26 mouse cellular contexts compared by ENCODE assay signal in the genomic region with DNA sequence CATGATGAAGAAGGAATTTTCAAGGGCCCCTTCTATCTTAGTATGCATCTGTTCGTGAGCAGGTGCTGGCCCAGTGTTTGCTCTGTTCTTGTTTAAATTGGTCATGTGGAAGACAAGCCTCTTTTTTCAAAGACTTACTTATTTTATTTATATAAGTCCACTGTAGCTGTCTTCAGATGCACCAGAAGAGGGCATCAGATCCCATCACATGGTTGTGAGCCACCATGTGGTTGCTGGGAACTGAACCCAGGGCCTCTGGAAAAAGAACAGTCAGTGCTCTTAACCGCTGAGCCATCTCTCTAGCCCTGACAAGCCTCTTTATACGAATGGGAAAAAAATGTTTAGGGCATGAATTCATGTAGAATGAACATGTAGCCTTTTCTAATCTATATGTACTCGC. TPM values are rescaled to one million over a fixed set of nuclear protein-coding genes. Genes with fewer than 3 reads are reported as not detected.
A peak's percentile ranks its signal among the peaks of the same experiment; 100 is the strongest.
DNase-seq lines count a peak whose midpoint lies in the region; ATAC-seq and TF ChIP-seq lines count a peak whose summit lies in the region.
"Had no signal": no experiment of that assay in that cellular context is flagged by ENCODE, and none has a peak within 500 bp of the region (broad histone marks: within the 10 kb centered on the region; RNA-seq: fewer than 3 reads in every experiment).

No protein-coding gene starts in this region.

- H3K9me3 ChIP-seq in intestine, postnatal 0 days (ENCODE audit: control insufficient read depth) = no peaks in the 10 kb centered on the region
- no peaks in the 10 kb centered on the region for H3K9me3 ChIP-seq in intestine, embryonic 16.5 days (ENCODE audit: control insufficient read depth, low read length)
- no peaks in the 10 kb centered on the region for H3K9me3 ChIP-seq in lung, postnatal 0 days (ENCODE audit: low read length)
- H3K9me3 ChIP-seq: embryonic facial prominence, embryonic 10.5 days; heart, embryonic 10.5 days; liver, embryonic 15.5 days had no signal

- no peak for TF ChIP-seq EP300 in heart, adult 2 months (IDR thresholded peaks at IDR 0.05; ENCODE audit: insufficient read depth, low read depth, low read length)
- TF ChIP-seq EP300 in lung, postnatal 0 days (IDR thresholded peaks at IDR 0.05) = no peak

- TF ChIP-seq CTCF in heart, adult 2 months (IDR thresholded peaks at IDR 0.05) = peak; percentile 36
- peak; percentile 53 for TF ChIP-seq CTCF in intestine, postnatal 0 days (IDR thresholded peaks at IDR 0.05; ENCODE audit: low read depth)
- TF ChIP-seq CTCF in lung, postnatal 0 days (IDR thresholded peaks at IDR 0.05) = peak; percentile 43

- H3K4me1 ChIP-seq in heart, adult 2 months (ENCODE audit: control insufficient read depth, insufficient read depth, low read length) = peaks cover 4% of the 10 kb centered on the region
- H3K4me1 ChIP-seq in intestine, postnatal 0 days (replicated peaks; ENCODE audit: control insufficient read depth, insufficient read depth, low read length) = no peaks in the 10 kb centered on the region
- peaks cover 8% of the 10 kb centered on the region for H3K4me1 ChIP-seq in intestine, embryonic 16.5 days (ENCODE audit: control insufficient read depth, insufficient read depth, low read length)
- H3K4me1 ChIP-seq in lung, postnatal 0 days (ENCODE audit: insufficient read depth, low read depth, low read length) = peaks cover 12% of the 10 kb centered on the region; the same call in 1 of the 2 replicates

- no peak for TF ChIP-seq POLR2A in heart, adult 2 months (IDR thresholded peaks at IDR 0.05; ENCODE audit: insufficient read depth, low read depth, low read length)

- H3K27me3 ChIP-seq in heart, adult 2 months (ENCODE audit: control insufficient read depth, insufficient read depth, low read length) = no peaks in the 10 kb centered on the region
- H3K27me3 ChIP-seq in intestine, postnatal 0 days (replicated peaks; ENCODE audit: control insufficient read depth, insufficient read depth, low read length) = no peaks in the 10 kb centered on the region
- H3K27me3 ChIP-seq in intestine, embryonic 16.5 days (replicated peaks; ENCODE audit: control insufficient read depth, insufficient read depth, low read length) = no peaks in the 10 kb centered on the region
- no peaks in the 10 kb centered on the region for H3K27me3 ChIP-seq in lung, postnatal 0 days (replicated peaks; ENCODE audit: insufficient read depth, low read length)
- H3K27me3 ChIP-seq: CH12.LX; liver, embryonic 15.5 days had no signal

- H3K36me3 ChIP-seq in heart, adult 2 months (ENCODE audit: control insufficient read depth, insufficient read depth, low read length) = no peaks in the 10 kb centered on the region; the same call in 1 of the 2 replicates
- peaks cover 5% of the 10 kb centered on the region; the same call in 1 of the 2 replicates for H3K36me3 ChIP-seq in intestine, postnatal 0 days (ENCODE audit: control insufficient read depth, insufficient read depth)
- no peaks in the 10 kb centered on the region; the same call in 1 of the 2 replicates for H3K36me3 ChIP-seq in intestine, embryonic 16.5 days (ENCODE audit: control insufficient read depth, insufficient read depth, low read length)
- H3K36me3 ChIP-seq in lung, postnatal 0 days (ENCODE audit: insufficient read depth, low read length) = no peaks in the 10 kb centered on the region

- 95% methylated on average over 4 of the region's 4 CpGs for WGBS in heart, adult 2 months
- WGBS in intestine, postnatal 0 days = 88% methylated on average over 4 of the region's 4 CpGs
- 95% methylated on average over 4 of the region's 4 CpGs for WGBS in intestine, embryonic 16.5 days
- 91% methylated on average over 4 of the region's 4 CpGs for WGBS in lung, postnatal 0 days

- no peak overlapping the region; the same call in 1 of the 2 replicates for H3K27ac ChIP-seq in heart, adult 2 months
- no peak overlapping the region for H3K27ac ChIP-seq in intestine, postnatal 0 days (ENCODE audit: low read depth, low read length)
- no peak overlapping the region for H3K27ac ChIP-seq in intestine, embryonic 16.5 days (ENCODE audit: low read length)
- H3K27ac ChIP-seq in lung, postnatal 0 days (ENCODE audit: low read length) = no peak overlapping the region
- H3K27ac ChIP-seq: embryonic facial prominence, embryonic 10.5 days; liver, embryonic 15.5 days; macrophage had no signal

- no peaks in the 10 kb centered on the region for H3K79me2 ChIP-seq in heart, adult 2 months (replicated peaks; ENCODE audit: control insufficient read depth, insufficient read depth, low read length)

- no peak overlapping the region for H3K9ac ChIP-seq in heart, adult 2 months (ENCODE audit: low read depth, low read length)
- H3K9ac ChIP-seq in intestine, postnatal 0 days (ENCODE audit: low read depth, low read length) = no peak overlapping the region
- H3K9ac ChIP-seq in intestine, embryonic 16.5 days (ENCODE audit: low read depth, low read length) = no peak overlapping the region
- H3K9ac ChIP-seq in lung, postnatal 0 days (replicated peaks; ENCODE audit: low read depth) = no peak overlapping the region
- H3K9ac ChIP-seq: liver, embryonic 15.5 days had no signal

- H3K4me2 ChIP-seq in intestine, postnatal 0 days (replicated peaks; ENCODE audit: low read depth) = peak overlapping the region; percentile 72; the same call in 1 of the 2 replicates
- no peak overlapping the region for H3K4me2 ChIP-seq in intestine, embryonic 16.5 days (ENCODE audit: low read depth, low read length)
- peak overlapping the region; percentile 60; the same call in 1 of the 2 replicates for H3K4me2 ChIP-seq in lung, postnatal 0 days (replicated peaks; ENCODE audit: low read depth, low read length)
- H3K4me2 ChIP-seq: midbrain, embryonic 11.5 days had no signal

- no peak for DNase-seq in heart, adult 2 months
- DNase-seq in heart, adult 11 months = no peak
- no peak for DNase-seq in lung, postnatal 0 days (ENCODE audit: low spot score)
- no peak for DNase-seq in lung, postnatal 10 days
- DNase-seq in R1 (ENCODE audit: low read depth, low spot score) = peak; percentile 35
- DNase-seq in frontal cortex, postnatal 14 days (ENCODE audit: low spot score in 2 of 2) = no peak
- DNase-seq: adrenal gland, adult 8-10 months; cerebellum, adult 9-10 months; kidney, adult 8-10 months; kidney, postnatal 25 days; right cerebral cortex, postnatal 25 days; thymus, adult 2 months had no signal

- ATAC-seq in intestine, postnatal 0 days = no peak
- no peak for ATAC-seq in intestine, embryonic 16.5 days
- ATAC-seq in lung, postnatal 0 days = no peak

- intact Hi-C loops in heart, adult 2 months (cut with DNase I) = loop anchor here (2.0 to 5.0 kb wide), 3 partner anchors 19 to 43 kb away; partner anchors contain the start of gene Acot1

- H3K4me3 ChIP-seq in heart, adult 2 months = peak overlapping the region; percentile 66; the same call in 1 of the 2 replicates
- 0 out of 2 replicates have a peak overlapping the region, but pooled peaks have one; percentile 61 for H3K4me3 ChIP-seq in intestine, postnatal 0 days (ENCODE audit: low read depth, low read length)
- no peak overlapping the region for H3K4me3 ChIP-seq in intestine, embryonic 16.5 days (ENCODE audit: low read length)
- 0 out of 2 replicates have a peak overlapping the region, but pooled peaks have one; percentile 67 for H3K4me3 ChIP-seq in lung, postnatal 0 days (ENCODE audit: low read depth, low read length)

RNA-seq across cellular contexts. Expression of gene Acot2, which starts 1.7 kb away (rescaled TPM):
- 100 to 1,000 TPM; 112 to 114 TPM for total RNA-seq in heart, adult 2 months (2021)
- 44.4 and 52.6 TPM in 2 replicates for polyA plus RNA-seq in heart, adult 2 months (2012; rRNA removed)
- 63.7 and 69.3 TPM in 2 replicates for polyA plus RNA-seq in intestine, postnatal 0 days (2015; fragmentation: Nextera tagmentation; extraction: Ambion mirVana)
- 35.3 and 39.5 TPM in 2 replicates for polyA plus RNA-seq in intestine, embryonic 16.5 days (2015; fragmentation: Nextera tagmentation; extraction: Ambion mirVana)
- polyA plus RNA-seq in lung, postnatal 0 days (2015; fragmentation: Nextera tagmentation; extraction: Ambion mirVana) = 79.7 and 99.8 TPM in 2 replicates

RNA-seq across cellular contexts. Expression of gene Heatr4, which starts 4.7 kb away (rescaled TPM):
- total RNA-seq in heart, adult 2 months (2021) = not detected
- not detected in 2 replicates for polyA plus RNA-seq in heart, adult 2 months (2012; rRNA removed)
- polyA plus RNA-seq in intestine, postnatal 0 days (2015; fragmentation: Nextera tagmentation; extraction: Ambion mirVana) = 0.04 TPM in 1 of 2 replicates, not detected in the other
- polyA plus RNA-seq in intestine, embryonic 16.5 days (2015; fragmentation: Nextera tagmentation; extraction: Ambion mirVana) = not detected in 2 replicates
- polyA plus RNA-seq in lung, postnatal 0 days (2015; fragmentation: Nextera tagmentation; extraction: Ambion mirVana) = not detected in 2 replicates
- total RNA-seq: adrenal gland, adult 8-10 months; CH12.LX; common myeloid progenitor, adult 5-6 weeks; gastrocnemius, adult 8-10 months; left cerebral cortex, postnatal 10 days; neutrophil, adult 5-6 weeks had no signal
- polyA plus RNA-seq: embryonic facial prominence, embryonic 10.5 days; forebrain, embryonic 11.5 days; heart, embryonic 10.5 days; liver, embryonic 15.5 days; macrophage; midbrain, embryonic 11.5 days; spleen, adult 2 months; thymus, adult 2 months had no signal

RNA-seq across cellular contexts. Expression of gene Acot1, which starts 19.9 kb away (rescaled TPM):
- 10 to 100 TPM; 53.0 to 54.4 TPM for total RNA-seq in heart, adult 2 months (2021)
- 8.1 and 22.9 TPM in 2 replicates for polyA plus RNA-seq in heart, adult 2 months (2012; rRNA removed)
- 251 and 267 TPM in 2 replicates for polyA plus RNA-seq in intestine, postnatal 0 days (2015; fragmentation: Nextera tagmentation; extraction: Ambion mirVana)
- polyA plus RNA-seq in intestine, embryonic 16.5 days (2015; fragmentation: Nextera tagmentation; extraction: Ambion mirVana) = 159 and 188 TPM in 2 replicates
- polyA plus RNA-seq in lung, postnatal 0 days (2015; fragmentation: Nextera tagmentation; extraction: Ambion mirVana) = 164 and 195 TPM in 2 replicates

RNA-seq across cellular contexts. Expression of gene Riox1, which starts 39.0 kb away (rescaled TPM):
- 1 to 10 TPM; 4.4 to 4.7 TPM for total RNA-seq in heart, adult 2 months (2021)
- polyA plus RNA-seq in heart, adult 2 months (2012; rRNA removed) = 2.8 and 3.4 TPM in 2 replicates
- polyA plus RNA-seq in intestine, postnatal 0 days (2015; fragmentation: Nextera tagmentation; extraction: Ambion mirVana) = 11.4 and 12.4 TPM in 2 replicates
- polyA plus RNA-seq in intestine, embryonic 16.5 days (2015; fragmentation: Nextera tagmentation; extraction: Ambion mirVana) = 10.2 and 11.7 TPM in 2 replicates
- polyA plus RNA-seq in lung, postnatal 0 days (2015; fragmentation: Nextera tagmentation; extraction: Ambion mirVana) = 11.7 and 11.9 TPM in 2 replicates

RNA-seq across cellular contexts. Expression of gene Acot4, which starts 48.8 kb away (rescaled TPM):
- total RNA-seq in heart, adult 2 months (2021) = 1 to 10 TPM in 1 of 2 experiments, under 1 TPM in 1; 0.91 to 1.3 TPM
- polyA plus RNA-seq in heart, adult 2 months (2012; rRNA removed) = 0.53 and 0.61 TPM in 2 replicates
- 45.2 and 53.8 TPM in 2 replicates for polyA plus RNA-seq in intestine, postnatal 0 days (2015; fragmentation: Nextera tagmentation; extraction: Ambion mirVana)
- 12.9 and 20.6 TPM in 2 replicates for polyA plus RNA-seq in intestine, embryonic 16.5 days (2015; fragmentation: Nextera tagmentation; extraction: Ambion mirVana)
- polyA plus RNA-seq in lung, postnatal 0 days (2015; fragmentation: Nextera tagmentation; extraction: Ambion mirVana) = 0.12 and 0.13 TPM in 2 replicates
- total RNA-seq: CH12.LX; common myeloid progenitor, adult 5-6 weeks; neutrophil, adult 5-6 weeks had no signal
